Mouse (Mus musculus) testis, adult 2 months (tissue): ENCODE measurements at regions not wholly inside any gene's neighbourhood (a gene's known extent, or its start where the extent isn't known, plus 50 kb on each side); places are given as distances from the start of the nearest gene placed in this dataset.

Experiments
- CTCF ChIP-seq: fragments of 200-500 bp; IDR thresholded peaks from 2 replicates; pipeline ENCODE4 v1.5.1; 2012; ENCODE audit warnings: low read depth, mild to moderate bottlenecking, inconsistent platforms, low read length, moderate library complexity; ENCODE audit not compliant: control insufficient read depth, insufficient read depth, insufficient replicate concordance
- POLR2A ChIP-seq: fragments of 200-500 bp; IDR thresholded peaks from 2 replicates; pipeline ENCODE4 v1.6.1; 2012; ENCODE audit warnings: low read depth, mild to moderate bottlenecking, inconsistent platforms, low read length, moderate library complexity; ENCODE audit not compliant: control insufficient read depth

- no peak for TF ChIP-seq CTCF
- no peak for TF ChIP-seq POLR2A
Observed at GRCm38 (mm10) chr11:52551451-52551850, 155.2 kb downstream of the 9530068E07Rik start.
